Mouse (Mus musculus): Measurements from ENCODE around the gene Osbp2. TPM values are rescaled to one million over a fixed set of nuclear protein-coding genes. Genes with fewer than 3 reads are reported as not detected.

Osbp2 gene
- total RNA-seq, 2 experiments from 2014 or later: 0.25 TPM; not detected in 1

- no peak for ATAC-seq (ENCODE audit: poor library complexity, severe bottlenecking)
Observed at GRCm38 (mm10) chr11:3667506-3667905, 196.2 kb downstream of the Osbp2 start.

GRCm38 (mm10) chr11:3661964-3662363 is 201.7 kb downstream of the Osbp2 start:
- no peak for ATAC-seq (ENCODE audit: poor library complexity, severe bottlenecking)

Other genes starting within 250 kb of the Osbp2 start
- 12.6 and 15.4 TPM in 2 replicates for gene Morc2a, start 214.7 kb downstream of the Osbp2 start, total RNA-seq (2015)
- gene Morc2a, start 214.7 kb downstream of the Osbp2 start, total RNA-seq (2017): 19.8 and 23.5 TPM in 2 replicates
- gene 4921536K21Rik, start 31.2 kb upstream of the Osbp2 start, total RNA-seq (2015): 0.09 TPM in 1 of 2 replicates, not detected in the other
- gene 4921536K21Rik, start 31.2 kb upstream of the Osbp2 start, total RNA-seq (2017): 0.15 TPM in 1 of 2 replicates, not detected in the other
- gene Dusp18, start 31.3 kb upstream of the Osbp2 start, total RNA-seq (2015): 0.41 and 0.49 TPM in 2 replicates
- gene Dusp18, start 31.3 kb upstream of the Osbp2 start, total RNA-seq (2017): 0.08 and 0.44 TPM in 2 replicates
- 4.0 and 4.1 TPM in 2 replicates for gene Slc35e4, start 50.8 kb upstream of the Osbp2 start, total RNA-seq (2015)
- 7.4 and 7.9 TPM in 2 replicates for gene Slc35e4, start 50.8 kb upstream of the Osbp2 start, total RNA-seq (2017)
- 108 and 109 TPM in 2 replicates for gene Tcn2, start 68.3 kb upstream of the Osbp2 start, total RNA-seq (2015)
- 57.0 and 66.9 TPM in 2 replicates for gene Tcn2, start 68.3 kb upstream of the Osbp2 start, total RNA-seq (2017)
- 28.5 and 31.1 TPM in 2 replicates for gene Pes1, start 100.1 kb upstream of the Osbp2 start, total RNA-seq (2015)
- gene Pes1, start 100.1 kb upstream of the Osbp2 start, total RNA-seq (2017): 60.7 and 86.6 TPM in 2 replicates
- not detected in 2 replicates for gene 4930556J24Rik, start 112.9 kb upstream of the Osbp2 start, total RNA-seq (2015)
- not detected in 2 replicates for gene 4930556J24Rik, start 112.9 kb upstream of the Osbp2 start, total RNA-seq (2017)
- gene Gal3st1, start 119.7 kb upstream of the Osbp2 start, total RNA-seq (2015): 0.22 TPM in 1 of 2 replicates, not detected in the other
- gene Gal3st1, start 119.7 kb upstream of the Osbp2 start, total RNA-seq (2017): not detected in 2 replicates
- gene Sec14l4, start 167.6 kb upstream of the Osbp2 start, total RNA-seq (2015): not detected in 2 replicates
- not detected in 2 replicates for gene Sec14l4, start 167.6 kb upstream of the Osbp2 start, total RNA-seq (2017)
- not detected in 2 replicates for gene Sec14l3, start 200.9 kb upstream of the Osbp2 start, total RNA-seq (2015)
- gene Sec14l3, start 200.9 kb upstream of the Osbp2 start, total RNA-seq (2017): not detected in 2 replicates
- gene Mtfp1, start 231.5 kb upstream of the Osbp2 start, total RNA-seq (2015): 1.1 and 2.6 TPM in 2 replicates
- 1.3 and 1.8 TPM in 2 replicates for gene Mtfp1, start 231.5 kb upstream of the Osbp2 start, total RNA-seq (2017)

All from megakaryocyte, adult 5-6 weeks (primary cell).